Mouse (Mus musculus): ENCODE results near the gene Igf2bp2.

Gene Igf2bp2

GRCm38 (mm10) chr16:22022122-22022521 is 141.0 kb downstream of the Igf2bp2 start:
- peak; percentile 24 to 35 for DNase-seq

- no peak for DNase-seq
Observed at GRCm38 (mm10) chr16:22015569-22015968, 147.5 kb downstream of the Igf2bp2 start.

GRCm38 (mm10) chr16:22009596-22009995 is 153.5 kb downstream of the Igf2bp2 start:
- DNase-seq = no peak

GRCm38 (mm10) chr16:22009099-22009584 is 154.0 kb downstream of the Igf2bp2 start, which contains the start of gene Senp2:
Gene Senp2 (plus strand): TSS chr16:22009484.
- DNase-seq = peak; percentile 100

Measured in kidney, postnatal 4 days (tissue).